Mouse (Mus musculus): Measurements from ENCODE around the gene Mapk9. TPM values are rescaled to one million over a fixed set of nuclear protein-coding genes. Genes with fewer than 3 reads are reported as not detected.

The Mapk9 gene
- polyA plus RNA-seq (2012; rRNA removed): 4.4 and 4.5 TPM in 2 replicates

DNA sequence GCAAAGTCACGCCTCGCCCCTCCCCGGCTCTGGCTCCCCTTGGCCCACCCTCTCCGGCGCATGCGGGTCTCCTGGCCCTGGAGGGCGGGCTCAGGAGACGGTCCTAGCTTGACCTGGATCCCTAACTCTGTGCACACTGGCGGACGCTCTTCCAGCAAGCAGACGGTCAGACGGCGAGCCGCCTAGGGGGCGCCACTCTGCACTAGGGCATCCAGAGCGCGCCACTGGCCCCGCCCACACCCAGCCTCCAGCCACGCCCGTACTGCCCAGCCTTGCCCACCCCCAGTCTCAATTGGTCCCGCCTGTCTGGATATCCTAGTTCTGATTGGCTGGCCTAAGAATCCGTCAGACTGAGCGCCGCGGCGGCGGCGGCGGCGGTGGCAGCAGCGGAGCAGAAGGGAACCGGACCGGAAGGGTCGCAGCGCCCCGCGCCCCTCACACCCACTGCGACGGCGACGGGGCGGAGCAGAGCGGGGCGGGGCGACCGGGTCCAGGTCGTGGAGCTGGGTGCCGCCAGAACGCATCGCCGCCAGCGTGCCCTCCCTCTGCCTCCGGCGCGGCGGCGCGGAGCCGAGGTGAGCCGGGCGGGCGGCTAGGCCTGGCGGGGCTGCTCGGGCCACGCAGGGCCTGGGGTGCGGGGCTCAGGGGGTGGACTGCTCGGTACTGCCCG is at the start of gene Mapk9:
Gene Mapk9 (plus strand): TSS at position 351 of the 670 bp plus-strand sequence.

DNA sequence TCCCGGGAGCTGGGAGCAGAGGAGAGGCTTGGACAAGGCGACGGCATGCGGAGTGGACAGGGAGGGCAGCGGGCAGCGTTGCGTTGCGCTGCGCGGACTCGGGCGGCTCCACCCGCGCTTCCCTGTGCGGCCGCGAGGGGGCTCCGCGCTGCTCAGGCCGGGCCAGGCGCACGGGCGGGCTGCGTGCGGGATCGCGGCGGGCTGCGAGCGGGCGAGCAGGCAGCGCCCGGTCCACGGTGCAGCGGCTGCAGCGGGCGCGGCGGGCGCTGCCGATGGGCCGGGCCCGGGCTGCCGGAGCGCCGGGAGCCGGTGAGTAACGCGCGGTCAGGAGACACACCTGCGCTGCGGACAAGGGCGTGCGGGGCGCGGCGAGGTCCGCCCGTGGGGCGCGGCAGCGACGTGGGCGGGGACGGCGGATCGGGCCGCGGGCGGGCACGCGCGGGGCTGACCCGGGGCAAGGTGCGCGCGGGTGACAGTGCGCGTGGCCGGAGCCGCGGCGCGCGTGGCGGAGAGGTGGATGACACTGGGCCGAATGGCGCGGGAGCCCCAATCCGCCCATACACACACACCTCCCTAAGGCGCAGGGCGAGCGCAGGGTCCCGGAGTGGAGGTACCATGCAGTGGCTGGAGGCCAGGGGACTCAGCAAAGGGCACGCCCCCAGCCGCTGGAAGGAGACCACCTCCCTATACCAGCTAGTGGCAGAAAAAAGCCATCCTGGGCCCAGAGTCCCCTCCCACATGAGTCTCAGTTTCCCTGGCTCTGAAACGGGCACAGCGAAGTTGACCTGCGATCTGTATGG is 55.3 kb downstream of the Mapk9 start, which contains the start of gene Rasgef1c:
Gene Rasgef1c (plus strand): TSS at position 177 of the 800 bp plus-strand sequence.

Other genes with a start within 250 kb of the Mapk9 start
- 1.8 and 2.8 TPM in 2 replicates for gene Flt4, start 237.5 kb upstream of the Mapk9 start, polyA plus RNA-seq (2012; rRNA removed)
- gene Scgb3a1, start 183.1 kb upstream of the Mapk9 start, polyA plus RNA-seq (2012; rRNA removed): 1.5 and 2.4 TPM in 2 replicates
- 1.2 and 2.1 TPM in 2 replicates for gene Cnot6, start 134.0 kb upstream of the Mapk9 start, polyA plus RNA-seq (2012; rRNA removed)
- 1.4 TPM in 2 replicates for gene Gfpt2, start 52.6 kb upstream of the Mapk9 start, polyA plus RNA-seq (2012; rRNA removed)
- 1.4 and 1.6 TPM in 2 replicates for gene Rasgef1c, start 55.1 kb downstream of the Mapk9 start, polyA plus RNA-seq (2012; rRNA removed)
- gene Rnf130, start 178.6 kb downstream of the Mapk9 start, polyA plus RNA-seq (2012; rRNA removed): 26.9 and 60.8 TPM in 2 replicates